Mouse (Mus musculus): ENCODE data around the gene Alx1. TPM values are rescaled to one million over a fixed set of nuclear protein-coding genes. Genes with fewer than 3 reads are reported as not detected.

Gene Alx1
- polyA plus RNA-seq, 1 experiment from 2014 or later: not detected

DNA sequence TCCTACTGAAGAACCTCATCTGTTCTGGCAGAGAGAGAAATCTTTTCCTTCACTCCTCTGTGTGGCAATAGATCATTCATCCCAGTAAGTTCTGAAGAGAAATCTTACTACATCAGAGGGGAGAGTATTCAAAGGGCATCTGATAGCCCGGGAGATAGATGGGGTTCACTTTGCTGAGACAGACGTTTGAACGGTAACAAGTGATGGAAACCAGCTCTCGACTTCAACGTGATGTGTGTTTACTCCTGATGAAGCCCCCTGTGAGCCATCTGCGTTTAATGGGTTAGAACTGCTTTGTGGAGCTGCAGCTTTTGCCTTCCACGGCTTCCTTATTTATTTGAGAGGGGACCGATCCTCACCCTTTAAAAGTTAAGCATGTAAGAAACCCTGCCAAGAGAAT is 29.1 kb downstream of the Alx1 start:
- H3K27me3 ChIP-seq (replicated peaks; ENCODE audit: control insufficient read depth, insufficient read depth, low read length): no peaks in the 10 kb centered on the region
- no peaks in the 10 kb centered on the region for H3K4me1 ChIP-seq (replicated peaks; ENCODE audit: control insufficient read depth, insufficient read depth, low read length)
- no peak overlapping the region for H3K4me3 ChIP-seq (ENCODE audit: low read depth, low read length)
- H3K27ac ChIP-seq (ENCODE audit: low read depth, low read length): no peak overlapping the region
- no peak for ATAC-seq
- H3K9ac ChIP-seq (ENCODE audit: low read depth, low read length): no peak overlapping the region
- no peak overlapping the region for H3K4me2 ChIP-seq (replicated peaks; ENCODE audit: low read depth)
- no peaks in the 10 kb centered on the region for H3K36me3 ChIP-seq (ENCODE audit: control insufficient read depth, insufficient read depth)
- H3K9me3 ChIP-seq (ENCODE audit: control insufficient read depth): no peaks in the 10 kb centered on the region
- TF ChIP-seq CTCF (IDR thresholded peaks at IDR 0.05; ENCODE audit: low read depth): no peak
- 33% methylated on average over 8 of the region's 8 CpGs for WGBS

DNA sequence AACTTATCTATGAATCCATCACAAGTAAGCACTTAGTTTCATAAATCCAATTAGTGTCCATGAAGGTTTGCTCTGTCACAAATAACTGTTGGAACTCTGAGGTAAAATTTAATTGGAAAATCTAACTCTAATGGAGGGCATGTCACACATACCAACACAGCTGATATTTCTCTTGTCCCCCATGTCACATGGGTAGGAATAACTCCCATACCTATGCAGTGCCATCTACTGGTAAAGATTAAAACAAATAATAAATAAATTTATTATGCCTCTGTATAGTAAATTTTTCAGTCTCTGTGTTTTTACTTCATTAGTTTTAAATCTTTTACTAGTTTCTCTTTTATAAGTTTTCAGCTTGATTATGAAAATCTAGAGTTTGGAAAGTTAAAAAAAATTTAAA is 30.4 kb downstream of the Alx1 start:
- no peaks in the 10 kb centered on the region for H3K9me3 ChIP-seq (ENCODE audit: control insufficient read depth)
- ATAC-seq: no peak
- no peak overlapping the region for H3K4me2 ChIP-seq (replicated peaks; ENCODE audit: low read depth)
- 0 out of 2 replicates have a peak, but pooled peaks have one; percentile 15 for TF ChIP-seq CTCF (IDR thresholded peaks at IDR 0.05; ENCODE audit: low read depth)
- no peak overlapping the region for H3K27ac ChIP-seq (ENCODE audit: low read depth, low read length)
- H3K4me1 ChIP-seq (replicated peaks; ENCODE audit: control insufficient read depth, insufficient read depth, low read length): no peaks in the 10 kb centered on the region
- no peak overlapping the region for H3K4me3 ChIP-seq (ENCODE audit: low read depth, low read length)
- no peaks in the 10 kb centered on the region for H3K27me3 ChIP-seq (replicated peaks; ENCODE audit: control insufficient read depth, insufficient read depth, low read length)
- no peak overlapping the region for H3K9ac ChIP-seq (ENCODE audit: low read depth, low read length)
- no peaks in the 10 kb centered on the region for H3K36me3 ChIP-seq (ENCODE audit: control insufficient read depth, insufficient read depth)

DNA sequence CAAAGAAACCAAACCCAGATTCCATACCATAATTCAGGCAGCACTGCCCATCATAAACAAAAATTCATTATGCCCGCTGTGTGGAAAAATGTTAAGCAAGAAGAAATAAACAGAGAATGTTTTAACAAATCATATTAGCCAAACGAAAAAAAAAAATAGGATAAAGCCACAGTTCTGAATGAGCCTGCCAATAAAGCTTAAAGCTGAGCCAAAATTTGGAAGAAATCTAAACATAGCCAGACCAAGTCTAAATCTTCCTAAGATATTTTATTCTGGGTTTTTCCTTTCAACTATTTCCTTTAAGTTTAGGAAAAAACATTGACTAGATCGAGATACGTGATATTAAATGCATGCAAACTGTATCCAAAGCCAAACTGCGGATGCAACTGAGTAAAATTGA is 54.9 kb downstream of the Alx1 start:
- H3K27me3 ChIP-seq (replicated peaks; ENCODE audit: control insufficient read depth, insufficient read depth, low read length): no peaks in the 10 kb centered on the region
- no peaks in the 10 kb centered on the region for H3K4me1 ChIP-seq (replicated peaks; ENCODE audit: control insufficient read depth, insufficient read depth, low read length)
- 64% methylated on average over 5 of the region's 5 CpGs for WGBS
- no peak for TF ChIP-seq CTCF (IDR thresholded peaks at IDR 0.05; ENCODE audit: low read depth)
- H3K9me3 ChIP-seq (ENCODE audit: control insufficient read depth): no peaks in the 10 kb centered on the region
- no peak for ATAC-seq
- H3K27ac ChIP-seq (ENCODE audit: low read depth, low read length): no peak overlapping the region
- H3K4me3 ChIP-seq (ENCODE audit: low read depth, low read length): no peak overlapping the region
- H3K4me2 ChIP-seq (replicated peaks; ENCODE audit: low read depth): no peak overlapping the region
- H3K36me3 ChIP-seq (ENCODE audit: control insufficient read depth, insufficient read depth): no peaks in the 10 kb centered on the region
- no peak overlapping the region for H3K9ac ChIP-seq (ENCODE audit: low read depth, low read length)

DNA sequence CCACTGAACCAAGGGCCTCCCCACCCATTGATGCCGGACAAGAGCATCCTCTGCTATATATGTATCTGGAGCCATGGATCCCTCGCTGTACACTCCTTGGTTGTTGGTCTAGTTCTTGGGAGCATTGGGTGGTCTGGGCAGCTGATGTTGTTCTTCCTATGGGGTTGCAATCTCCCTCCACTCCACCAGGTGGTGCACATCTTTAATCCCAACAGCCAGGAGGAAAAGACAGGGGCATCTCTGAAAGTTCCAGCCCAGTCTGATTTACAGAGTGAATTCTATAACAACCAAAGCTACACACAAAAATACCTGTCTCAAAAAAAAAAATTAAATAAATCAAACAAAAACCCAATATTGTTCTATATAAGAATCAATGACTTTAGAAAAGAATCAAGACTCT is 70.4 kb downstream of the Alx1 start:
- Histone ChIP-seq H3K27ac (ENCODE audit: low read depth, low read length) (no peak overlapping the region), H3K9me3 (ENCODE audit: control insufficient read depth) (no peaks in the 10 kb centered on the region), H3K4me2 (replicated peaks; ENCODE audit: low read depth) (no peak overlapping the region), H3K27me3 (replicated peaks; ENCODE audit: control insufficient read depth, insufficient read depth, low read length) (no peaks in the 10 kb centered on the region), H3K9ac (ENCODE audit: low read depth, low read length) (no peak overlapping the region), H3K4me1 (replicated peaks; ENCODE audit: control insufficient read depth, insufficient read depth, low read length) (no peaks in the 10 kb centered on the region), H3K36me3 (ENCODE audit: control insufficient read depth, insufficient read depth) (no peaks in the 10 kb centered on the region), H3K4me3 (ENCODE audit: low read depth, low read length) (no peak overlapping the region)
- WGBS: 83% methylated on average over 2 of the region's 2 CpGs
- ATAC-seq: no peak
- peak; percentile 39 for TF ChIP-seq CTCF (IDR thresholded peaks at IDR 0.05; ENCODE audit: low read depth)

Other genes with a start within 250 kb of the Alx1 start
- 0.13 and 0.14 TPM in 2 replicates for gene Lrriq1, start 206.1 kb upstream of the Alx1 start, polyA plus RNA-seq (2015; fragmentation: Nextera tagmentation; extraction: Ambion mirVana)